Mouse (Mus musculus): ENCODE results near the gene Phf5a.

DNA sequence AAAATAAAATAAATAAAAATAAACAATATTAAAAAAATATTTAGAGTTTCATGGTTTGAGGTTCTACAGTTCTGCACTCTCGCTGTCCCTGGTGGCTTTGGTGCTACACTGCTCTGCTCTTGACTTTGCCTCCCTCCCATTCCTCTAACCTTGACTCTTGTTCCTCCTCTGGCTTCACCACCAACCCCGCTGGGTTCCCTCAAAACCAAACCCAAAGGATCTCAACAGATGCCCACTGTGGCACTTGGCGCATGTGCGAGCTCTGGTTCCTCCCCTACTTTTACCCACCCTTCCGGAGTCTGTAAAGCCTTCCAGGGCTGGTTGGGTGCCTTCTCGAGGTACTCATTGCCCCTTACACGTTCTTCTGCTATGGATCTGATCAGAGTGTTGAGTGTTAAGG lies 29.4 kb downstream of the Phf5a start:
- no peak for TF ChIP-seq CTCF (IDR thresholded peaks at IDR 0.05; ENCODE audit: low read depth, low read length)
- TF ChIP-seq EP300 (IDR thresholded peaks at IDR 0.05; ENCODE audit: insufficient read depth, low read depth, low read length): no peak
- no peak for TF ChIP-seq POLR2A (IDR thresholded peaks at IDR 0.05; ENCODE audit: insufficient read depth, low read length)
